Mouse (Mus musculus) stomach, postnatal 0 days (tissue): Measurements from ENCODE around the gene B3gnt2. TPM values are rescaled to one million over a fixed set of nuclear protein-coding genes. Genes with fewer than 3 reads are reported as not detected.

Source experiments
- ATAC-seq: fragments of 200-750 bp; cut with Nextera tagmentation; 2 replicates; pipeline ENCODE4 v1.8.0; 2017; ENCODE audit not compliant: low FRiP score, low TSS enrichment
- DNase-seq: peaks from one replicate; pipeline ENCODE4 v3.0.0-alpha.2; 2016; ENCODE audit warnings: low spot score
- H3K27ac ChIP-seq: fragments of 300-500 bp; sonication (generic); replicated peaks from 2 replicates; pipeline ENCODE4 v1.5.1; 2014; ENCODE audit warnings: mild to moderate bottlenecking, control low read depth
- H3K27me3 ChIP-seq: fragments of 300-500 bp; sonication (generic); 2 replicates; pipeline ENCODE4 v1.6.1; 2014; ENCODE audit warnings: low read length; ENCODE audit not compliant: control insufficient read depth, insufficient read depth
- H3K36me3 ChIP-seq: fragments of 300-500 bp; sonication (generic); 2 replicates; pipeline ENCODE4 v1.6.1; 2014; ENCODE audit warnings: low read length, mixed read lengths; ENCODE audit not compliant: control insufficient read depth, insufficient read depth
- H3K4me1 ChIP-seq: fragments of 300-500 bp; sonication (generic); replicated peaks from 2 replicates; pipeline ENCODE4 v1.6.1; 2014; ENCODE audit warnings: antibody characterized with exemption; ENCODE audit not compliant: control insufficient read depth, insufficient read depth
- H3K4me2 ChIP-seq: fragments of 300-500 bp; sonication (generic); replicated peaks from 2 replicates; pipeline ENCODE4 v1.6.1; 2014; ENCODE audit warnings: low read depth, mild to moderate bottlenecking, control low read depth, moderate library complexity
- H3K4me3 ChIP-seq: fragments of 300-500 bp; sonication (generic); 2 replicates; pipeline ENCODE4 v1.5.1; 2014; ENCODE audit warnings: low read depth, low read length, control low read depth
- H3K9ac ChIP-seq: fragments of 300-500 bp; sonication (generic); 2 replicates; pipeline ENCODE4 v1.6.1; 2014; ENCODE audit warnings: mild to moderate bottlenecking, low read length, control low read depth, mixed read lengths
- H3K9me3 ChIP-seq: fragments of 300-500 bp; sonication (generic); 2 replicates; pipeline ENCODE4 v1.6.1; 2016; ENCODE audit warnings: low read length; ENCODE audit not compliant: control insufficient read depth
- CTCF ChIP-seq: IDR thresholded peaks from 2 replicates; pipeline ENCODE4 v1.5.1; 2016; ENCODE audit warnings: antibody characterized with exemption, low read depth, mild to moderate bottlenecking, moderate library complexity
- EP300 ChIP-seq: optimal IDR thresholded peaks from 2 replicates; pipeline ENCODE3; 2016; ENCODE audit warnings: antibody characterized with exemption
- WGBS: fragments of 180-500 bp; shearing (Covaris S2); extraction: QIAGEN DNeasy Blood & Tissue Kit; methylation state at CpG from one replicate; pipeline ENCODE4 v1.1.7; 2014; 5-methylcytosine and 5-hydroxymethylcytosine counted together
- polyA plus RNA-seq: library from polyadenylated mRNA; unstranded; fragments of >200 nt; fragmentation: Nextera tagmentation; extraction: Ambion mirVana; gene quantifications from 2 replicates; pipeline ENCODE4 v1.2.1, GENCODE M21; 2015

B3gnt2 gene
- polyA plus RNA-seq, 1 experiment from 2014 or later, result 18.4 TPM

DNA sequence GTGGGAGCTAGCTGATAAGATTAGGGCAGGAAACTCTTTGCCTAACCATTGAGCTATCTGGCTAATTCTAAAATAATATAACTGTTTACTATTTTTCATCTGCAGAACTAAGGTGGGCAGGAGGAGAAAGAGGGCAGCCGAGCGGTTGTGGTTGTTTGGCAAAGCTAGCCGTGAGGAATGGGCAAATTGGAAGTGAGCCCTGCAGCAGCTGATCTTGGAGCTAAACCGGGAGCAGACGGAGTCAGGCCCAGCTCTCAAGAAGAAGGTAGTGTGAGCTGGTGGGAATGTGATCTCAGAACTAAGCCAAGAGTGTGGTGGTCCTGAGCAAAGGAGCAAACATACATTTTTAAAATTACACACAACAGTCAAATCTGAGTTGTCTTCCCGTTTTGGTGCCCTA lies 126.8 kb downstream of the B3gnt2 start:
- WGBS, result 79% methylated on average over 6 of the region's 6 CpGs
- H3K9ac ChIP-seq, result no peak overlapping the region
- no peaks in the 10 kb centered on the region for H3K9me3 ChIP-seq
- no peak overlapping the region for H3K27ac ChIP-seq
- H3K4me3 ChIP-seq, result no peak overlapping the region
- no peaks in the 10 kb centered on the region for H3K36me3 ChIP-seq
- no peak overlapping the region for H3K4me2 ChIP-seq
- DNase-seq, result no peak
- ATAC-seq, result no peak
- no peak for TF ChIP-seq CTCF
- TF ChIP-seq EP300, result no peak
- no peaks in the 10 kb centered on the region for H3K4me1 ChIP-seq
- no peaks in the 10 kb centered on the region for H3K27me3 ChIP-seq

DNA sequence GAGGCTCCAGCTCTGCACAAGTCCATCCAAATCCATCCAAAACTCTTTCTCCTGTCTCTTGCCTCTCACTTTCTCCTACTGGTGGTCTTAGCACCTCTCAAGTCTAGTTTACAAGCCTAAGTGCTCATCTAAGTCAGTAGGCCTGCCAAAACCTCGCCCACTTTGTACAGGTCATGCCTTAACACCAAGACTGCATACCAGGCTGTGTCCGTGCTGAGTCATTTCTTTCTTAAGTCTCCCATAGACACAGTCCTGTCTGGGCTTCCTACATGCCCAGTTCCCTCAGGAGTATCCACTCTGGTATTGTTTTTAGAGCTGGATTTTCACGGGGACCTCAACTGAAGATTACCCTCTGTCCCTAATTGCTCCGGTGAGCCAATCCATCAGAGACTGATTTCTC lies 127.9 kb downstream of the B3gnt2 start:
- Histone ChIP-seq H3K9ac (no peak overlapping the region), H3K27me3 (no peaks in the 10 kb centered on the region), H3K4me2 (no peak overlapping the region), H3K27ac (no peak overlapping the region), H3K36me3 (no peaks in the 10 kb centered on the region), H3K4me1 (no peaks in the 10 kb centered on the region), H3K9me3 (no peaks in the 10 kb centered on the region), H3K4me3 (no peak overlapping the region)
- TF ChIP-seq EP300 (no peak), CTCF (no peak)
- WGBS, result 76% methylated on average over 4 of the region's 4 CpGs
- DNase-seq (no peak), ATAC-seq (no peak)

DNA sequence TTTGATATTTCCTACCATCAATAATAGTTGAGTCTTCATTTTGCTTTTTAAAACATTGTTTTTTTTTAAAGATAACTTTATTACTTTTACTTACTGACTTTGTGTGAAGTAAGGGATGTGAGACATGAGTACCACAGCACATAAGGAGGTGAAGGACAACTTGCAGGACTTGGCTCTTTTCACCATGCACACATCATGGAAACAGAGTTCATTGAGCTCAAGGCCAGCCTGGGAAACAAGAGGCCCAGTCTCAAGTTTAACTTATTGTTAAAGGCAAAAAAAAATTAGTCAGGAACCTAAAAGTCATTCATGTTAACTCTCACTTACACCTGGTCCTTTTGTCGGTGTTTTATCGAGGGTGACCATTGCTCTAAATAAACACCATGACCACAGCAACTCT lies 137.7 kb downstream of the B3gnt2 start:
- Histone ChIP-seq H3K4me3 (no peak overlapping the region), H3K27ac (no peak overlapping the region), H3K4me2 (no peak overlapping the region), H3K27me3 (no peaks in the 10 kb centered on the region), H3K4me1 (no peaks in the 10 kb centered on the region), H3K9me3 (no peaks in the 10 kb centered on the region), H3K9ac (no peak overlapping the region), H3K36me3 (no peaks in the 10 kb centered on the region)
- 92% methylated on average over 2 of the region's 2 CpGs for WGBS
- no peak for DNase-seq
- ATAC-seq, result no peak
- TF ChIP-seq EP300 (no peak), CTCF (no peak)

DNA sequence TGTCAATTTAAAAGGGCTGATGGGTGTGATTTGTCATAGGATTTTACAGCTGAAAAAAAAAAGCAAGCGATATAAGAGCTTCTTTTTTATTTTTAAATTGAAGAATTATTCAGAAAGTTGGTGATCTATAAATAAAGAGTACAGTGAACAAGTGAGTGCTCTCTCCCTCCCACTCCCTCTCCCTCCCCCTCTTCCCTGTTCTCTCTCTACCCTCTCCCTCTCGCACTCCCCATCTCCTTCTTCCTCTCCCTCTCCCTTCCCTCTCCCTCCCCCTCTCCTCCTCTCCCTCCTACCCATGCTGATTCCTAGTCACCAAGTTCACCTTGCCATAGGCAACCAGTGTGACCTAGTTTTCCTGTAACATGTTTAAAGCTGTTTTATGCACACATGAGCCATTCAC lies 140.7 kb downstream of the B3gnt2 start:
- no peak overlapping the region for H3K9ac ChIP-seq
- no peak overlapping the region for H3K4me3 ChIP-seq
- H3K9me3 ChIP-seq, result no peaks in the 10 kb centered on the region
- H3K27ac ChIP-seq, result no peak overlapping the region
- no peaks in the 10 kb centered on the region for H3K36me3 ChIP-seq
- no peak overlapping the region for H3K4me2 ChIP-seq
- WGBS, result 74% methylated on average over 2 of the region's 2 CpGs
- DNase-seq, result no peak
- H3K4me1 ChIP-seq, result no peaks in the 10 kb centered on the region
- TF ChIP-seq EP300, result no peak
- TF ChIP-seq CTCF, result no peak
- no peak for ATAC-seq
- no peaks in the 10 kb centered on the region for H3K27me3 ChIP-seq

DNA sequence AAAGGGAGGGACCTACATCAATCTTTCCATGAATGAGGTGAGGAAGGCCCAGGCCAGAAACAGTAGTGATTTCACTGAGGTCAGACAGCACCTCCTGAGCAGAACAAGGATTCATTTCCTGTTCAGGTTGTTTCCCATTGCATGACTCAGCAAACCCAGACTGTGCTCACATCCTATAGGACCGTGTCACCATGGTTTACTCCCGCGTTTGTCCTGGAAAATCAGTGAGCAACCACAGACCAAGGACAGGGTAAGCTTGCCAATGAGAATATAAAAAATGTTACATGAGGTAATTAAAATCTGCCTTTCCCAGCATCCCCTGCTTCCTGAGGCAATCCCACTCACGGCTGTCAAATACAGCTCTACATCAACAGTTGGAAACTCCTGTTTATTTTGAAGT lies 141.2 kb downstream of the B3gnt2 start:
- TF ChIP-seq EP300 (no peak), CTCF (no peak)
- no peaks in the 10 kb centered on the region for H3K4me1 ChIP-seq
- no peaks in the 10 kb centered on the region for H3K9me3 ChIP-seq
- H3K4me3 ChIP-seq, result no peak overlapping the region
- no peaks in the 10 kb centered on the region for H3K36me3 ChIP-seq
- ATAC-seq (peak; percentile 91), DNase-seq (no peak)
- H3K4me2 ChIP-seq, result no peak overlapping the region
- no peak overlapping the region for H3K27ac ChIP-seq
- WGBS, result 40% methylated on average over 4 of the region's 4 CpGs
- no peak overlapping the region for H3K9ac ChIP-seq
- H3K27me3 ChIP-seq, result no peaks in the 10 kb centered on the region

DNA sequence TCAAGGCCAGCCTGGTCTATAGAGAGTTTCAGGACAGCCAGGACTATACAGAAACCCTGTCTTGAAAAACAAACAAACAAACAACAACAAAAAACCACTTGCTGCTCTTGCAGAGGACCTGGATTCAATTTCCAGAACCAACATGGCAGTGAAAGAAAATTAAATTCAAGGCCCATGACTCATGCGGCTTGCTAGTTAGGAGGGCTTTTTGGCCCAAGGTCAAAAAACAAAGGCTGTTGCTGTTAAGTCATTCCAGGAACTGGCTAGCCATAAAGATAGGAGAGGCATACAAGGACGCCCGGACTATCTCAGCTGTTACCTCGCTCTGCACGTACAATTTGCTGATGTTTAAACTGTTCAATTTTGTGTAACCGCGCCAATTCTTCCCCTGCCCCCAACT lies 142.7 kb downstream of the B3gnt2 start:
- no peak for TF ChIP-seq CTCF
- no peak for TF ChIP-seq EP300
- WGBS, result 88% methylated on average over 7 of the region's 7 CpGs
- no peak overlapping the region for H3K4me3 ChIP-seq

DNA sequence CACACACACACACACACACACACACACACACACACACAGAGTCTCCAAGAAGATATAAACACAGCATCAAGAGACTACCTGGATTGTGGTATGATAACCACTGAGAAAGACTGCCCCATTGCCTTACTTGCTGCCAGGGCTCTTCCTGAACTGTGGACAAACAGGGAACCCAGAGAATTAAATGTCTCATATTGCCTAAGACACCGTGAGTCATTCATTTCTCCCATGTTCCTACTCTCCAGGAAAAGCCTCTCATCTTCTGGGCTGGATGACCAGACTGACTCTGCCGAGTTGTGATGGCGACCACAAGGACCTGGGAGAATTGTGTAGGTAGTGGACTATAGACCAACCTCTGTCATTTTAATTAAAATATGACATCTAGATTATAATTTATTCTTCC lies 149.4 kb downstream of the B3gnt2 start:
- 86% methylated on average over 3 of the region's 3 CpGs for WGBS
- Histone ChIP-seq H3K27ac (no peak overlapping the region), H3K4me3 (no peak overlapping the region), H3K9ac (no peak overlapping the region), H3K27me3 (no peaks in the 10 kb centered on the region), H3K36me3 (no peaks in the 10 kb centered on the region), H3K4me1 (no peaks in the 10 kb centered on the region), H3K9me3 (no peaks in the 10 kb centered on the region), H3K4me2 (no peak overlapping the region)
- ATAC-seq (no peak), DNase-seq (no peak)
- TF ChIP-seq EP300, result no peak

More for the DNA sequence above, 142.7 kb downstream of the B3gnt2 start:
- Histone ChIP-seq H3K4me2 (no peak overlapping the region), H3K27me3 (no peaks in the 10 kb centered on the region), H3K27ac (no peak overlapping the region), H3K36me3 (no peaks in the 10 kb centered on the region), H3K9ac (no peak overlapping the region), H3K9me3 (no peaks in the 10 kb centered on the region), H3K4me1 (no peaks in the 10 kb centered on the region)
- no peak for DNase-seq
- ATAC-seq, result no peak
